Mouse (Mus musculus): ENCODE results near the gene Pold2.

DNA sequence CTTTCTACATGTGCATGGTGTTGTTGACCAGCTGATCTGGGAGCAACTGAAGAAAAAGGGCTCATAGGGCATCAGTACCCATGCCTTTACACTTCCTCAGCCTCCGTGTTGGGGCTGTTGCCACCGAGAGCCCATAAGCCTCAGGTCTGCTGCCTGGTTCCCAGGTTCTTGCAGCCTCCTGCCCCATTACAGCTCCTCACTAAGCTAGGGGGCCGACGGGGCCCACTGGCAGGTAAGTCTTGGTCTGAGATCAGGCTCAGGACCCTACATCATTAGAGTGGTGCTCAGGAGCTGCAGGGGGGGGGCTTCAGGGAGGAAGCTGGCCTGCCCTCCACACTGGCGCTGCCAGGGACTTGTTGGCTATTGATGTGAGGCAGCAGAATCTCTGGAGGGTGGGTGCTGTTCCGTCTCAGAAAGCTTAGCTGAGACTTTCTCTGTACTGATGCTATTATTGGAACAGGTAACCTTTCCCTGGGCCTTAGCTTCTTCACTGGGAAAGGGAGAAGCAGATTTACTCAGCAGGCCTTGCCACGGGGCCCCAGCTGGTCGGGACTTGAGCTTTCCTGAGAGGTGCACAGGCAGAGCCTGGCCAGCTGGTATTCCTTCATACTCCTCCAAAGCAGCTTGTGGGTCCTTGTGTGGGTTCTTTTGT, 21.5 kb downstream of the Pold2 start:
- TF ChIP-seq CTCF (IDR thresholded peaks at IDR 0.05; ENCODE audit: extremely low read depth, insufficient read length, insufficient replicate concordance, low read depth, low read length): no peak
- no peak for TF ChIP-seq POLR2A (IDR thresholded peaks at IDR 0.05; ENCODE audit: low read depth, low read length)

Measured in small intestine, adult 2 months (tissue).